In genomic region chr1:76737003-76737402, GRCm38 (mm10) we compare ENCODE assay signal across 19 mouse cellular contexts.
A peak's percentile ranks its signal among the peaks of the same experiment; 100 is the strongest.
DNase-seq lines count a peak whose midpoint lies in the region; ATAC-seq and TF ChIP-seq lines count a peak whose summit lies in the region.
"Had no signal": no experiment of that assay in that cellular context is flagged by ENCODE, and none has a peak within 500 bp of the region (broad histone marks: within the 10 kb centered on the region; RNA-seq: fewer than 3 reads in every experiment).

No protein-coding gene starts in this region.

- H3K4me3 ChIP-seq in hindbrain, embryonic 10.5 days: no peak overlapping the region
- no peak overlapping the region for H3K4me3 ChIP-seq in hindbrain, embryonic 12.5 days
- no peak overlapping the region for H3K4me3 ChIP-seq in cerebellum, adult 2 months (replicated peaks; ENCODE audit: insufficient read depth, low read depth, low read length)
- no peak overlapping the region for H3K4me3 ChIP-seq in limb, embryonic 14.5 days (replicated peaks; ENCODE audit: low read length)
- H3K4me3 ChIP-seq in layer of hippocampus, adult 2 months: no peak overlapping the region
- H3K4me3 ChIP-seq: embryonic facial prominence, embryonic 12.5 days; gastrocnemius, adult 2 months; liver, embryonic 12.5 days; midbrain, embryonic 13.5 days had no signal

- no peaks in the 10 kb centered on the region for H3K27me3 ChIP-seq in hindbrain, embryonic 10.5 days (ENCODE audit: insufficient read depth, poor library complexity, severe bottlenecking)
- no peaks in the 10 kb centered on the region for H3K27me3 ChIP-seq in hindbrain, embryonic 12.5 days
- no peaks in the 10 kb centered on the region for H3K27me3 ChIP-seq in cerebellum, adult 2 months (ENCODE audit: control insufficient read depth, insufficient read depth, low read length)
- no peaks in the 10 kb centered on the region for H3K27me3 ChIP-seq in limb, embryonic 14.5 days (ENCODE audit: control insufficient read depth, insufficient read depth, low read length)
- H3K27me3 ChIP-seq: embryonic facial prominence, embryonic 12.5 days; liver, embryonic 12.5 days; midbrain, embryonic 13.5 days had no signal

- 0 out of 2 replicates have a peak overlapping the region, but pooled peaks have one; percentile 23 for H3K27ac ChIP-seq in hindbrain, embryonic 10.5 days
- no peak overlapping the region for H3K27ac ChIP-seq in hindbrain, embryonic 12.5 days
- H3K27ac ChIP-seq in cerebellum, adult 2 months (ENCODE audit: insufficient read depth, low read length): no peak overlapping the region
- H3K27ac ChIP-seq in limb, embryonic 14.5 days (replicated peaks; ENCODE audit: low read depth, low read length): no peak overlapping the region
- H3K27ac ChIP-seq in layer of hippocampus, adult 2 months: no peak overlapping the region
- H3K27ac ChIP-seq: embryonic facial prominence, embryonic 12.5 days; gastrocnemius, adult 2 months; liver, embryonic 12.5 days; midbrain, embryonic 13.5 days had no signal

- DNase-seq in hindbrain, embryonic 10.5 days (ENCODE audit: low spot score): peak; percentile 15
- peak; percentile 23 to 31 for DNase-seq in cerebellum, adult 2 months
- peak; percentile 25 to 45 for DNase-seq in cerebellum, postnatal 25 days
- peak; percentile 55 for DNase-seq in limb, embryonic 14.5 days (ENCODE audit: low spot score)
- DNase-seq in adrenal gland, adult 8-10 months: no peak
- DNase-seq in layer of hippocampus, adult 2 months (ENCODE audit: low spot score in 2 of 2): no peak
- no peak for DNase-seq in adrenal gland, adult 2 months
- DNase-seq: adrenal gland, postnatal 14 days; gastrocnemius, adult 2 months; kidney, postnatal 36 days; lung, adult 18-20 months; lung, postnatal 14 days had no signal

- no peak overlapping the region for H3K9ac ChIP-seq in hindbrain, embryonic 12.5 days
- no peak overlapping the region for H3K9ac ChIP-seq in limb, embryonic 14.5 days (ENCODE audit: low read depth, low read length, severe bottlenecking)
- H3K9ac ChIP-seq: embryonic facial prominence, embryonic 12.5 days; liver, embryonic 12.5 days; midbrain, embryonic 13.5 days had no signal

- H3K4me2 ChIP-seq in hindbrain, embryonic 12.5 days (replicated peaks): no peak overlapping the region
- H3K4me2 ChIP-seq in limb, embryonic 14.5 days (replicated peaks; ENCODE audit: low read depth, low read length, severe bottlenecking): no peak overlapping the region
- H3K4me2 ChIP-seq: embryonic facial prominence, embryonic 12.5 days; heart, embryonic 11.5 days; liver, embryonic 12.5 days; midbrain, embryonic 13.5 days had no signal

- no peak for TF ChIP-seq CTCF in cerebellum, adult 2 months (IDR thresholded peaks at IDR 0.05; ENCODE audit: borderline replicate concordance, insufficient read depth, low read depth, low read length)
- no peak for TF ChIP-seq CTCF in layer of hippocampus, adult 2 months (conservative IDR thresholded peaks at IDR 0.05)

- no peak for TF ChIP-seq POLR2A in cerebellum, adult 2 months (IDR thresholded peaks at IDR 0.05; ENCODE audit: borderline replicate concordance, insufficient read depth, low read length)
- no peak for TF ChIP-seq POLR2A in limb, embryonic 14.5 days (IDR thresholded peaks at IDR 0.05; ENCODE audit: borderline replicate concordance, extremely low read depth, insufficient read depth, insufficient read length)

- no peak for ATAC-seq in hindbrain, embryonic 12.5 days (ENCODE audit: low FRiP score)
- ATAC-seq in limb, embryonic 14.5 days (ENCODE audit: low FRiP score, low read depth): peak; percentile 62; the same call in 1 of the 2 replicates
- ATAC-seq: activated CD4-positive, CD25-positive, alpha-beta regulatory T cell, adult 4 months; intestine, postnatal 0 days; liver, embryonic 12.5 days; midbrain, embryonic 13.5 days had no signal

- no peaks in the 10 kb centered on the region for H3K36me3 ChIP-seq in hindbrain, embryonic 10.5 days
- no peaks in the 10 kb centered on the region for H3K36me3 ChIP-seq in hindbrain, embryonic 12.5 days
- H3K36me3 ChIP-seq in limb, embryonic 14.5 days (ENCODE audit: control insufficient read depth, insufficient read depth, low read length): no peaks in the 10 kb centered on the region
- H3K36me3 ChIP-seq: embryonic facial prominence, embryonic 12.5 days; liver, embryonic 12.5 days; midbrain, embryonic 13.5 days had no signal

- H3K4me1 ChIP-seq in hindbrain, embryonic 10.5 days (replicated peaks): peaks cover 6% of the 10 kb centered on the region
- no peaks in the 10 kb centered on the region for H3K4me1 ChIP-seq in hindbrain, embryonic 12.5 days
- peaks cover 9% of the 10 kb centered on the region for H3K4me1 ChIP-seq in cerebellum, adult 2 months (ENCODE audit: control insufficient read depth, insufficient read depth, low read length)
- H3K4me1 ChIP-seq in limb, embryonic 14.5 days (ENCODE audit: control insufficient read depth, insufficient read depth, low read length): no peaks in the 10 kb centered on the region
- H3K4me1 ChIP-seq: embryonic facial prominence, embryonic 12.5 days; liver, embryonic 12.5 days; midbrain, embryonic 13.5 days had no signal

- H3K9me3 ChIP-seq in hindbrain, embryonic 10.5 days: no peaks in the 10 kb centered on the region
- H3K9me3 ChIP-seq in hindbrain, embryonic 12.5 days (replicated peaks): no peaks in the 10 kb centered on the region
- H3K9me3 ChIP-seq in limb, embryonic 14.5 days (ENCODE audit: control insufficient read depth, low read length): no peaks in the 10 kb centered on the region
- H3K9me3 ChIP-seq: embryonic facial prominence, embryonic 12.5 days; liver, embryonic 12.5 days; midbrain, embryonic 13.5 days had no signal

- WGBS in hindbrain, embryonic 10.5 days: 52% methylated on average over 1 of the region's 1 CpGs
- WGBS in hindbrain, embryonic 12.5 days: 54% methylated on average over 1 of the region's 1 CpGs
- WGBS in cerebellum, adult 2 months: 16% methylated on average over 1 of the region's 1 CpGs
- 36% methylated on average over 1 of the region's 1 CpGs for WGBS in limb, embryonic 14.5 days

Comparison
In these comparisons a context has a peak if more than half of its experiments do, and no peak if none do; other contexts are left out.
1. DNase-seq: peak in hindbrain, embryonic 10.5 days (single experiment), cerebellum, adult 2 months (2 of 2), cerebellum, postnatal 25 days (2 of 2) and limb, embryonic 14.5 days (single experiment); none in adrenal gland, adult 8-10 months (single experiment), layer of hippocampus, adult 2 months (0 of 2) and adrenal gland, adult 2 months (single experiment).